Comparison of ENCODE assay signal across 21 mouse cellular contexts in the genomic region with DNA sequence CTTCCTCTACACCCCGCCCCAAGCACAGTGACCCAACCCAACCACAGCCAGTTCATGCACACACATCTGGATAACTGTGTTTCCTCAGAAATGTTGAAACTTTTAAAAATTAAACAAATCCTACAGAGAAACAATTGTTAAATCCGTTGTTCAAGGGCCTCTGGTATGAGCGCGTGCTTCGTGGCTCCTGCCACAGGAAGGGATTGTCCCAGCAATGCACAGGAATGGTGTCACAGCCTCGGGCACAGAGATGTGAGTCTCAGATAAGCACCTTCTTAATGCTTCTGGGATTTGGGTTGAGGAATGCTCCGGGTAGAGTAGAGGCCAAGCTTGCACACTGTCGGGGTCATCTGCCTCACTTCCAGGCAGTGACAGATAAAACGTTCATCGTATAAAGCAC. TPM values are rescaled to one million over a fixed set of nuclear protein-coding genes. Genes with fewer than 3 reads are reported as not detected.
DNase-seq lines count a peak whose midpoint lies in the region; ATAC-seq and TF ChIP-seq lines count a peak whose summit lies in the region.
"Had no signal": no experiment of that assay in that cellular context is flagged by ENCODE, and none has a peak within 500 bp of the region (broad histone marks: within the 10 kb centered on the region; RNA-seq: fewer than 3 reads in every experiment).

No protein-coding gene starts in this region.

- no peaks in the 10 kb centered on the region for H3K79me3 ChIP-seq in C2C12 (ENCODE audit: low read depth)

- intact Hi-C loops in heart, postnatal 10 days (cut with DNase I) = no loop called here
- intact Hi-C loops in left cerebral cortex, adult 2 months (cut with DNase I) = no loop called here

- peak overlapping the region; percentile 20; the same call in 1 of the 2 replicates for H3K27ac ChIP-seq in heart, embryonic 13.5 days (replicated peaks)
- H3K27ac ChIP-seq in left cerebral cortex, adult 2 months = 0 out of 2 replicates have a peak overlapping the region, but pooled peaks have one; percentile 40
- no peak overlapping the region for H3K27ac ChIP-seq in hindbrain, embryonic 14.5 days
- H3K27ac ChIP-seq: embryonic facial prominence, embryonic 13.5 days; forebrain, embryonic 15.5 days; limb, embryonic 13.5 days; liver, embryonic 12.5 days; midbrain, embryonic 12.5 days had no signal

- WGBS in heart, embryonic 13.5 days = 56% methylated on average over 10 of the region's 10 CpGs
- 90% methylated on average over 10 of the region's 10 CpGs for WGBS in hindbrain, embryonic 14.5 days

- no peak overlapping the region for H3ac ChIP-seq in C2C12 (ENCODE audit: control insufficient read depth, insufficient read length, low read depth)

- no peak overlapping the region for H3K4me2 ChIP-seq in heart, embryonic 13.5 days
- H3K4me2 ChIP-seq in hindbrain, embryonic 14.5 days (replicated peaks) = no peak overlapping the region
- H3K4me2 ChIP-seq: embryonic facial prominence, embryonic 13.5 days; forebrain, embryonic 15.5 days; limb, embryonic 13.5 days; liver, embryonic 12.5 days; midbrain, embryonic 12.5 days had no signal

- H3K27me3 ChIP-seq in heart, embryonic 13.5 days (replicated peaks) = no peaks in the 10 kb centered on the region
- no peaks in the 10 kb centered on the region for H3K27me3 ChIP-seq in C2C12 (ENCODE audit: control insufficient read depth, insufficient read depth, insufficient read length)
- no peaks in the 10 kb centered on the region for H3K27me3 ChIP-seq in hindbrain, embryonic 14.5 days (ENCODE audit: control insufficient read depth, insufficient read depth, low read length)
- H3K27me3 ChIP-seq: embryonic facial prominence, embryonic 13.5 days; forebrain, embryonic 15.5 days; limb, embryonic 13.5 days; liver, embryonic 12.5 days had no signal

- no peak overlapping the region for H3K9ac ChIP-seq in heart, embryonic 13.5 days
- H3K9ac ChIP-seq in hindbrain, embryonic 14.5 days = no peak overlapping the region
- H3K9ac ChIP-seq: embryonic facial prominence, embryonic 13.5 days; forebrain, embryonic 15.5 days; limb, embryonic 13.5 days; liver, embryonic 12.5 days; midbrain, embryonic 12.5 days had no signal

- no peak for ATAC-seq in heart, embryonic 13.5 days (ENCODE audit: extremely low read depth, insufficient number of reproducible peaks, low FRiP score, low TSS enrichment)
- no peak for ATAC-seq in hindbrain, embryonic 14.5 days (ENCODE audit: low FRiP score)
- ATAC-seq: forebrain, embryonic 15.5 days; liver, embryonic 12.5 days had no signal

- H3K9me3 ChIP-seq in heart, embryonic 13.5 days = no peaks in the 10 kb centered on the region
- no peaks in the 10 kb centered on the region for H3K9me3 ChIP-seq in hindbrain, embryonic 14.5 days (ENCODE audit: control insufficient read depth, low read length)
- H3K9me3 ChIP-seq: embryonic facial prominence, embryonic 13.5 days; forebrain, embryonic 15.5 days; limb, embryonic 13.5 days; liver, embryonic 12.5 days; midbrain, embryonic 12.5 days had no signal

- no peak overlapping the region for H3K4me3 ChIP-seq in heart, embryonic 13.5 days
- H3K4me3 ChIP-seq in left cerebral cortex, adult 2 months = no peak overlapping the region
- no peak overlapping the region for H3K4me3 ChIP-seq in C2C12 (ENCODE audit: insufficient read depth, poor library complexity, severe bottlenecking)
- no peak overlapping the region for H3K4me3 ChIP-seq in hindbrain, embryonic 14.5 days (replicated peaks; ENCODE audit: low read length)
- H3K4me3 ChIP-seq: embryonic facial prominence, embryonic 13.5 days; forebrain, embryonic 15.5 days; limb, embryonic 13.5 days; liver, embryonic 12.5 days; midbrain, embryonic 12.5 days had no signal

- H3K79me2 ChIP-seq in C2C12 (ENCODE audit: control insufficient read depth, insufficient read depth) = peaks cover 20% of the 10 kb centered on the region

- H3K36me3 ChIP-seq in heart, embryonic 13.5 days = peaks cover 23% of the 10 kb centered on the region
- H3K36me3 ChIP-seq in C2C12 (ENCODE audit: control insufficient read depth, insufficient read depth) = no peaks in the 10 kb centered on the region
- H3K36me3 ChIP-seq in hindbrain, embryonic 14.5 days (replicated peaks; ENCODE audit: control insufficient read depth, insufficient read depth) = no peaks in the 10 kb centered on the region
- H3K36me3 ChIP-seq: forebrain, embryonic 15.5 days; limb, embryonic 13.5 days; liver, embryonic 12.5 days; midbrain, embryonic 12.5 days had no signal

- no peak for DNase-seq in heart, postnatal 10 days
- DNase-seq in left cerebral cortex, adult 2 months (ENCODE audit: extremely low spot score in 1 of 2, low spot score in 2 of 2) = no peak
- DNase-seq in left cerebral cortex, adult 11 months (ENCODE audit: low spot score) = no peak
- DNase-seq in 3134 (ENCODE audit: extremely low read depth, insufficient read length, low spot score) = peak; percentile 58
- DNase-seq in hindbrain, embryonic 14.5 days (ENCODE audit: low spot score) = no peak
- DNase-seq in layer of hippocampus, postnatal 36 days = no peak
- DNase-seq: adrenal gland, postnatal 10 days; cerebellum, adult 2 months; cerebellum, postnatal 25 days; gastrocnemius, postnatal 14 days; kidney, adult 8-10 months; kidney, postnatal 10 days; lung, adult 18-20 months had no signal

- peaks cover 81% of the 10 kb centered on the region for H3K4me1 ChIP-seq in heart, embryonic 13.5 days
- no peaks in the 10 kb centered on the region for H3K4me1 ChIP-seq in hindbrain, embryonic 14.5 days (replicated peaks; ENCODE audit: control insufficient read depth, insufficient read depth, low read length)
- H3K4me1 ChIP-seq: forebrain, embryonic 15.5 days; liver, embryonic 12.5 days; midbrain, embryonic 12.5 days had no signal

- no peak for TF ChIP-seq CTCF in left cerebral cortex, adult 2 months (IDR thresholded peaks at IDR 0.05)
- no peak for TF ChIP-seq CTCF in C2C12 (IDR thresholded peaks at IDR 0.05; ENCODE audit: control insufficient read depth, insufficient read depth, insufficient read length)

TF ChIP-seq in C2C12, 6 proteins besides CTCF, POLR2A, EP300 and RAD21:
- TF ChIP-seq MYOG (IDR thresholded peaks at IDR 0.05; ENCODE audit: control insufficient read depth, extremely low read depth, insufficient read length) (no peak), CEBPB (IDR thresholded peaks at IDR 0.05; ENCODE audit: low read depth) (no peak), MYOD1 (IDR thresholded peaks at IDR 0.05; ENCODE audit: control insufficient read depth, insufficient read length, low read depth) (peak; percentile 50), MAX (IDR thresholded peaks at IDR 0.05) (peak; percentile 11), USF1 (IDR thresholded peaks at IDR 0.05; ENCODE audit: low read depth) (no peak), FOSL1 (IDR thresholded peaks at IDR 0.05; ENCODE audit: insufficient read depth, low read length, poor library complexity, severe bottlenecking) (no peak)
TF ChIP-seq in C2C12: peak in this region for 2.

RNA-seq across cellular contexts. Expression of gene Col4a1, which starts 58.7 kb away (rescaled TPM):
- 164 TPM in 2 replicates for polyA plus RNA-seq in heart, embryonic 13.5 days (2015; fragmentation: Nextera tagmentation; extraction: Ambion mirVana)
- total RNA-seq in heart, postnatal 10 days (2021) = 1,000 to 10,000 TPM; 1,260 to 1,378 TPM
- 10 to 100 TPM; 55.4 to 66.2 TPM for total RNA-seq in left cerebral cortex, adult 2 months (2021)
- polyA plus RNA-seq in C2C12 (2012; fragmentation: generic; extraction: Trizol) = 74.7 TPM
- polyA plus RNA-seq in hindbrain, embryonic 14.5 days (2014; fragmentation: Nextera tagmentation; extraction: Ambion mirVana) = 121 and 135 TPM in 2 replicates
- 10 to 100 TPM; 47.7 to 51.9 TPM for total RNA-seq in layer of hippocampus, postnatal 36 days (2021)
- total RNA-seq: neutrophil, adult 5-6 weeks had no signal

RNA-seq across cellular contexts. Expression of gene Col4a2, which starts 58.7 kb away (rescaled TPM):
- polyA plus RNA-seq in heart, embryonic 13.5 days (2015; fragmentation: Nextera tagmentation; extraction: Ambion mirVana) = 66.9 and 71.5 TPM in 2 replicates
- 100 to 1,000 TPM; 697 to 713 TPM for total RNA-seq in heart, postnatal 10 days (2021)
- 10 to 100 TPM; 57.1 to 60.9 TPM for total RNA-seq in left cerebral cortex, adult 2 months (2021)
- polyA plus RNA-seq in C2C12 (2012; fragmentation: generic; extraction: Trizol) = 68.8 TPM
- 41.6 and 46.4 TPM in 2 replicates for polyA plus RNA-seq in hindbrain, embryonic 14.5 days (2014; fragmentation: Nextera tagmentation; extraction: Ambion mirVana)
- total RNA-seq in layer of hippocampus, postnatal 36 days (2021) = 10 to 100 TPM; 46.4 to 57.3 TPM
- total RNA-seq: neutrophil, adult 5-6 weeks had no signal

Comparison
In these comparisons a context has a peak if more than half of its experiments do, and no peak if none do; other contexts are left out.
1. RNA of gene Col4a1, which starts 58.7 kb away (total RNA-seq): 1,260 to 1,378 TPM in heart, postnatal 10 days; 55.4 to 66.2 TPM in left cerebral cortex, adult 2 months and 47.7 to 51.9 TPM in layer of hippocampus, postnatal 36 days; every median in the first group is over 10 times any median in the second.
2. RNA of gene Col4a2, which starts 58.7 kb away (total RNA-seq): 697 to 713 TPM in heart, postnatal 10 days; 57.1 to 60.9 TPM in left cerebral cortex, adult 2 months and 46.4 to 57.3 TPM in layer of hippocampus, postnatal 36 days; every median in the first group is over 10 times any median in the second.